Mouse (Mus musculus) forebrain, embryonic 16.5 days (tissue): ENCODE measurements around the gene Smg7. TPM values are rescaled to one million over a fixed set of nuclear protein-coding genes. Genes with fewer than 3 reads are reported as not detected.

Source experiments
- ATAC-seq: fragments of 200-750 bp; cut with Nextera tagmentation; 2 replicates; pipeline ENCODE4 v1.8.0; 2017; ENCODE audit warnings: mild to moderate bottlenecking, moderate library complexity
- H3K27ac ChIP-seq: fragments of 300-500 bp; sonication (generic); 2 replicates; pipeline ENCODE4 v1.5.1; 2014; ENCODE audit warnings: low read length, control low read depth
- H3K27me3 ChIP-seq: fragments of 300-500 bp; sonication (generic); replicated peaks from 2 replicates; pipeline ENCODE4 v1.6.1; 2014; ENCODE audit warnings: low read length; ENCODE audit not compliant: control insufficient read depth, insufficient read depth
- H3K36me3 ChIP-seq: fragments of 300-500 bp; sonication (generic); 2 replicates; pipeline ENCODE4 v1.6.1; 2014; ENCODE audit not compliant: control insufficient read depth, insufficient read depth
- H3K4me1 ChIP-seq: fragments of 300-500 bp; sonication (generic); replicated peaks from 2 replicates; pipeline ENCODE4 v1.6.1; 2014; ENCODE audit warnings: low read length; ENCODE audit not compliant: control insufficient read depth, insufficient read depth
- H3K4me2 ChIP-seq: fragments of 300-500 bp; sonication (generic); 2 replicates; pipeline ENCODE4 v1.6.1; 2014; ENCODE audit warnings: mild to moderate bottlenecking, low read length, control low read depth
- H3K4me3 ChIP-seq: fragments of 300-500 bp; sonication (generic); replicated peaks from 2 replicates; pipeline ENCODE4 v1.5.1; 2014; ENCODE audit warnings: mild to moderate bottlenecking, low read length, control low read depth
- H3K9ac ChIP-seq: fragments of 300-500 bp; sonication (generic); replicated peaks from 2 replicates; pipeline ENCODE4 v1.6.1; 2014; ENCODE audit warnings: low read depth, low read length, control low read depth
- H3K9me3 ChIP-seq: fragments of 300-500 bp; sonication (generic); 2 replicates; pipeline ENCODE4 v1.6.1; 2016; ENCODE audit warnings: low read length; ENCODE audit not compliant: control insufficient read depth
- WGBS: fragments of 180-500 bp; shearing (Covaris S2); extraction: QIAGEN DNeasy Blood & Tissue Kit; methylation state at CpG from one replicate; pipeline ENCODE4 v1.1.7; 2014; 5-methylcytosine and 5-hydroxymethylcytosine counted together
- polyA plus RNA-seq: library from polyadenylated mRNA; unstranded; fragments of >200 nt; fragmentation: Nextera tagmentation; extraction: Ambion mirVana; gene quantifications from 2 replicates; pipeline ENCODE4 v1.2.1, GENCODE M21; 2015

Gene Smg7
- polyA plus RNA-seq, 1 experiment from 2014 or later: 32.7 TPM

- Histone ChIP-seq H3K4me1 (peaks cover 9% of the 10 kb centered on the region; the same call in 1 of the 2 replicates), H3K27ac (no peak overlapping the region), H3K36me3 (no peaks in the 10 kb centered on the region), H3K9ac (no peak overlapping the region), H3K4me3 (no peak overlapping the region), H3K4me2 (no peak overlapping the region), H3K9me3 (no peaks in the 10 kb centered on the region), H3K27me3 (no peaks in the 10 kb centered on the region)
- 35% methylated on average over 12 of the region's 12 CpGs for WGBS
- ATAC-seq: no peak
Measured at GRCm38 (mm10) chr1:152790254-152790653, 112.2 kb downstream of the Smg7 start.

DNA sequence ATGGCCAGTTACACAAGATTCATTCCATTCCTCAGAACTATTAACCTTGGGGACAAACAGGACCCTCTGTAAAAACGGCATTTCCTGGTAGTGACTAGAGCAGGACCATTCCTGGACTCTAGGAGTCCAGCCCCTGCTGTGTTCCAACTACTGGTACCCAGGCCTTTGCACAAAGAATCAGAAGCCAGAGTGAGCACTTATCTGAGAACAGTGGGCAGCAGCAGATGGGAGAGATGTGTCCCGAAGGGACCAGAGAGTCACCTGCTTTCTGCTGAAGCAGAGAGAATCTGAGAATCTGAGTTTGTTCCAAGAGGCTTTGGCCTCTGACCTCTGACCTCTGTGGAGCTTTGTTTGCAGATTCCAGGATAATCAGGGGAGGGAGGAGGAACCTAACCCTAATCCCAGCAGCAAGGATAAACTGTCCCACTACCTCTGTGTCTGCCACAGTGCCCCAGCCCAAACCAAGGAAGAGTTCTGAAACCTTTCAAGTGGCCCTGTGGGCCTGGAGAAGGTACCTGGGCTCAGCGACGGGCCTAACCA is 114.3 kb downstream of the Smg7 start:
- H3K4me1 ChIP-seq: peaks cover 7% of the 10 kb centered on the region; the same call in 1 of the 2 replicates
- H3K36me3 ChIP-seq: no peaks in the 10 kb centered on the region
- H3K4me3 ChIP-seq: no peak overlapping the region
- H3K4me2 ChIP-seq: no peak overlapping the region
- H3K9me3 ChIP-seq: no peaks in the 10 kb centered on the region
- no peak for ATAC-seq
- no peak overlapping the region for H3K27ac ChIP-seq
- no peak overlapping the region for H3K9ac ChIP-seq
- no peaks in the 10 kb centered on the region for H3K27me3 ChIP-seq
- 20% methylated on average over 4 of the region's 4 CpGs for WGBS

Other genes with a start within 250 kb of the Smg7 start
- 0.26 and 0.27 TPM in 2 replicates for gene Apobec4, start 152.1 kb downstream of the Smg7 start, polyA plus RNA-seq
- gene Rgl1, start 136.3 kb downstream of the Smg7 start, polyA plus RNA-seq: 23.6 and 25.5 TPM in 2 replicates
- 415 and 448 TPM in 2 replicates for gene Arpc5, start 136.1 kb downstream of the Smg7 start, polyA plus RNA-seq
- 2.2 and 3.1 TPM in 2 replicates for gene Ncf2, start 102.5 kb downstream of the Smg7 start, polyA plus RNA-seq
- 77.1 and 85.6 TPM in 2 replicates for gene Nmnat2, start 52.3 kb upstream of the Smg7 start, polyA plus RNA-seq